ENCODE assay signal across 9 mouse cellular contexts in genomic region chr6:84425823-84426222, GRCm38 (mm10).
A peak's percentile ranks its signal among the peaks of the same experiment; 100 is the strongest.
DNase-seq lines count a peak whose midpoint lies in the region; ATAC-seq and TF ChIP-seq lines count a peak whose summit lies in the region.
"Had no signal": no experiment of that assay in that cellular context is flagged by ENCODE, and none has a peak within 500 bp of the region (broad histone marks: within the 10 kb centered on the region; RNA-seq: fewer than 3 reads in every experiment).

No protein-coding gene starts in this region.

- TF ChIP-seq CTCF in bone marrow, adult 2 months (IDR thresholded peaks at IDR 0.05; ENCODE audit: control insufficient read depth, insufficient read depth, low read length): 0 out of 2 replicates have a peak, but pooled peaks have one; percentile 23

- peak; percentile 50; the same call in 1 of the 2 replicates for ATAC-seq in neural tube, embryonic 11.5 days (ENCODE audit: insufficient read depth, low FRiP score, low TSS enrichment)
- no peak; the same call in 1 of the 2 replicates for ATAC-seq in neural tube, embryonic 15.5 days (ENCODE audit: low FRiP score)
- peak; percentile 57; the same call in 1 of the 2 replicates for ATAC-seq in embryonic facial prominence, embryonic 14.5 days (ENCODE audit: low read depth)

- no peaks in the 10 kb centered on the region for H3K9me3 ChIP-seq in neural tube, embryonic 11.5 days (ENCODE audit: control insufficient read depth, low read length)
- no peaks in the 10 kb centered on the region for H3K9me3 ChIP-seq in neural tube, embryonic 15.5 days (replicated peaks)
- H3K9me3 ChIP-seq in embryonic facial prominence, embryonic 14.5 days (ENCODE audit: control insufficient read depth, low read length): no peaks in the 10 kb centered on the region

- H3K4me1 ChIP-seq in neural tube, embryonic 11.5 days (ENCODE audit: control insufficient read depth, insufficient read depth, low read length): peaks cover 4% of the 10 kb centered on the region; the same call in 1 of the 2 replicates
- peaks cover 1% of the 10 kb centered on the region; the same call in 1 of the 2 replicates for H3K4me1 ChIP-seq in neural tube, embryonic 15.5 days
- no peaks in the 10 kb centered on the region for H3K4me1 ChIP-seq in bone marrow, adult 2 months (ENCODE audit: control insufficient read depth, insufficient read depth, low read length)
- H3K4me1 ChIP-seq in embryonic facial prominence, embryonic 14.5 days (ENCODE audit: control insufficient read depth, insufficient read depth, low read length): peaks cover 13% of the 10 kb centered on the region; the same call in 1 of the 2 replicates

- WGBS in neural tube, embryonic 11.5 days: 42% methylated on average over 4 of the region's 4 CpGs
- 46% methylated on average over 4 of the region's 4 CpGs for WGBS in neural tube, embryonic 15.5 days
- WGBS in bone marrow, adult 2 months: 34% methylated on average over 4 of the region's 4 CpGs
- WGBS in embryonic facial prominence, embryonic 14.5 days: 45% methylated on average over 4 of the region's 4 CpGs

- no peak overlapping the region for H3K9ac ChIP-seq in neural tube, embryonic 11.5 days (ENCODE audit: low read length)
- H3K9ac ChIP-seq in neural tube, embryonic 15.5 days (replicated peaks): no peak overlapping the region
- H3K9ac ChIP-seq in embryonic facial prominence, embryonic 14.5 days (ENCODE audit: low read depth, low read length): no peak overlapping the region

- no peaks in the 10 kb centered on the region for H3K36me3 ChIP-seq in neural tube, embryonic 11.5 days (ENCODE audit: control insufficient read depth, insufficient read depth, low read length)
- no peaks in the 10 kb centered on the region for H3K36me3 ChIP-seq in neural tube, embryonic 15.5 days
- no peaks in the 10 kb centered on the region for H3K36me3 ChIP-seq in embryonic facial prominence, embryonic 14.5 days (ENCODE audit: control insufficient read depth, insufficient read depth, low read length)

- no peaks in the 10 kb centered on the region for H3K27me3 ChIP-seq in neural tube, embryonic 11.5 days (ENCODE audit: control insufficient read depth, insufficient read depth, low read length)
- H3K27me3 ChIP-seq in neural tube, embryonic 15.5 days (replicated peaks): peaks cover 3% of the 10 kb centered on the region; the same call in 1 of the 2 replicates
- H3K27me3 ChIP-seq in embryonic facial prominence, embryonic 14.5 days (replicated peaks; ENCODE audit: control insufficient read depth, insufficient read depth, low read length): no peaks in the 10 kb centered on the region

- H3K4me3 ChIP-seq in neural tube, embryonic 11.5 days (ENCODE audit: low read depth, low read length): no peak overlapping the region
- H3K4me3 ChIP-seq in neural tube, embryonic 15.5 days (replicated peaks): no peak overlapping the region
- H3K4me3 ChIP-seq in bone marrow, adult 2 months (replicated peaks; ENCODE audit: control insufficient read depth, low read depth, low read length): no peak overlapping the region
- no peak overlapping the region for H3K4me3 ChIP-seq in embryonic facial prominence, embryonic 14.5 days (ENCODE audit: low read depth, low read length)
- H3K4me3 ChIP-seq: erythroblast, embryonic 14.5 days had no signal

- no peak overlapping the region for H3K4me2 ChIP-seq in neural tube, embryonic 11.5 days (ENCODE audit: low read depth)
- no peak overlapping the region for H3K4me2 ChIP-seq in neural tube, embryonic 15.5 days
- H3K4me2 ChIP-seq in embryonic facial prominence, embryonic 14.5 days (ENCODE audit: low read depth, low read length): no peak overlapping the region

- no peak for TF ChIP-seq POLR2A in bone marrow, adult 2 months (IDR thresholded peaks at IDR 0.05; ENCODE audit: borderline replicate concordance, control insufficient read depth, low read depth, low read length)

- H3K27ac ChIP-seq in neural tube, embryonic 11.5 days (ENCODE audit: low read depth, low read length): no peak overlapping the region
- no peak overlapping the region for H3K27ac ChIP-seq in neural tube, embryonic 15.5 days (replicated peaks)
- H3K27ac ChIP-seq in bone marrow, adult 2 months (ENCODE audit: control insufficient read depth, insufficient read depth, low read depth, low read length, poor library complexity): no peak overlapping the region
- H3K27ac ChIP-seq in embryonic facial prominence, embryonic 14.5 days (replicated peaks; ENCODE audit: low read depth, low read length): no peak overlapping the region
- H3K27ac ChIP-seq: macrophage had no signal

- DNase-seq in neural tube, embryonic 11.5 days (ENCODE audit: low spot score): peak; percentile 54
- peak; percentile 68 for DNase-seq in embryonic facial prominence, embryonic 14.5 days (ENCODE audit: low spot score)
- DNase-seq in kidney, postnatal 14 days: peak; percentile 25
- DNase-seq in lung, postnatal 25 days (ENCODE audit: low spot score): peak; percentile 32
- no peak for DNase-seq in B cell, adult 2 months

Comparison
In these comparisons a context has a peak if more than half of its experiments do, and no peak if none do; other contexts are left out.
1. DNase-seq: peak in neural tube, embryonic 11.5 days (single experiment), embryonic facial prominence, embryonic 14.5 days (single experiment), kidney, postnatal 14 days (single experiment) and lung, postnatal 25 days (single experiment); none in B cell, adult 2 months (0 of 2).